Mouse (Mus musculus): ENCODE measurements at regions not wholly inside any gene's neighbourhood (a gene's known extent, or its start where the extent isn't known, plus 50 kb on each side); places are given as distances from the start of the nearest gene placed in this dataset.

DNA sequence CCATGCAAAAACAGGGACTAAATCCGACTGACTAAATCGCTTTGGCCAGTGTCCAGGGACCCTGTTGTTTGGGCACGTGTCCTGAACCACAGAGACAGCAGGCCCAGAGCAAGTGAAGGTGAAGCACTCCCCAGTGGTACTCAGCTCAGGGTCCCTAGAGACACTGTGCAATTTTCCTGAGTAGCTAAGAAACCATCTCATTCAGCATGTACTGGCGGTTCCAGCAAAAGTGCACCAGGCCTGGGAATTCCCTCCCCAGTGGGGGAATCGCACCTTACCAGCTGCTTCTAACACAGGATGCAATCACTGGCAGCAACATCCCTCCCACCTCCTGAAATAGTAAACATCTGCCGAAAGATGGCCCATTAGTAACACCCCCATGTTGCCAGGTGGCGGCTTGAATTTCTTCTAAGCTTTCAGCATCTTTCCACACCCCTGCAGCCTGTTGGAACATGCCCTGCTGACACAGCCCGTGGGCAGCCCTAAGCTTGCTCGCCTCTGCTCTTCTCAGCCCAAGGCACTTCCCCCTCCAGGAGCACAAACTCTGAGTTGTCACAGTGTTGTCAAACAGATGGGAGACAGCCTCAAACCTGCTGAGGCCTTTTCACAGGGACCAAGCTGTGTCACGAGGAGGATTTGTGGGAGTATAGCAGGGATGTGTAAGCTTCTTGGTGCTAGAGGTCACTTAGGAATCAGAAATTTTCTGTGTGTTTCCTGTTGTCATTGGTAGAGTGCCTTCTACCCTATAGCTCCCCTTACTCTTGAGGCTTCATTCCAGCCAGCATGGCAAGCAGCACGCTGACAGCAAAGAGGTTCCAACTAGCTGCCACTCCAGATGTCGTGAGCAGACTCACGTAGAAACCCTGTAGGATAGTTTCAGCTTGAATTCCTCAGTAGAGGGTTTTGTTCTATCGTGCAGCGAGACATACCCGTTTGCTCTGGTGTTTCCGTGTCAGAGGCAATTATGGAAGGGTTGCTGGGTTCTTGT, 186.8 kb upstream of the Ntm start:
- ATAC-seq, result no peak
- 53% methylated on average over 17 of the region's 17 CpGs for WGBS
- H3K4me3 ChIP-seq (ENCODE audit: low read depth, low read length), result no peak overlapping the region
- no peaks in the 10 kb centered on the region for H3K9me3 ChIP-seq (replicated peaks; ENCODE audit: control insufficient read depth, low read length, poor library complexity, severe bottlenecking)
- no peak overlapping the region for H3K27ac ChIP-seq (ENCODE audit: low read length)
- H3K4me1 ChIP-seq (ENCODE audit: control insufficient read depth, insufficient read depth, low read length), result peaks cover 3% of the 10 kb centered on the region; the same call in 1 of the 2 replicates
- no peaks in the 10 kb centered on the region for H3K36me3 ChIP-seq (ENCODE audit: control insufficient read depth, insufficient read depth, low read length)
- no peaks in the 10 kb centered on the region for H3K27me3 ChIP-seq (ENCODE audit: control insufficient read depth, insufficient read depth, low read depth, low read length)
- no peak overlapping the region for H3K9ac ChIP-seq (ENCODE audit: low read depth, low read length)
- H3K4me2 ChIP-seq (ENCODE audit: low read length), result no peak overlapping the region

GRCm38 (mm10) chr9:30151173-30151572, 188.2 kb upstream of the Ntm start:
- 97% methylated on average over 1 of the region's 1 CpGs for WGBS
- Histone ChIP-seq H3K36me3 (ENCODE audit: control insufficient read depth, insufficient read depth, low read length) (no peaks in the 10 kb centered on the region), H3K4me2 (ENCODE audit: low read length) (no peak overlapping the region)

GRCm38 (mm10) chr9:30166235-30166752, 203.4 kb upstream of the Ntm start:
- H3K4me1 ChIP-seq (ENCODE audit: control insufficient read depth, insufficient read depth, low read length), result peaks cover 7% of the 10 kb centered on the region; the same call in 1 of the 2 replicates
- no peak overlapping the region for H3K4me3 ChIP-seq (ENCODE audit: low read depth, low read length)
- no peaks in the 10 kb centered on the region for H3K27me3 ChIP-seq (ENCODE audit: control insufficient read depth, insufficient read depth, low read depth, low read length)
- H3K9me3 ChIP-seq (replicated peaks; ENCODE audit: control insufficient read depth, low read length, poor library complexity, severe bottlenecking), result no peaks in the 10 kb centered on the region
- 88% methylated on average over 13 of the region's 13 CpGs for WGBS
- no peak overlapping the region for H3K9ac ChIP-seq (ENCODE audit: low read depth, low read length)
- no peak overlapping the region for H3K4me2 ChIP-seq (ENCODE audit: low read length)
- no peak overlapping the region for H3K27ac ChIP-seq (ENCODE audit: low read length)
- no peak for ATAC-seq
- H3K36me3 ChIP-seq (ENCODE audit: control insufficient read depth, insufficient read depth, low read length), result no peaks in the 10 kb centered on the region

More at GRCm38 (mm10) chr9:30151173-30151572, 188.2 kb upstream of the Ntm start:
- ATAC-seq, result no peak
- peaks cover 3% of the 10 kb centered on the region; the same call in 1 of the 2 replicates for H3K4me1 ChIP-seq (ENCODE audit: control insufficient read depth, insufficient read depth, low read length)
- no peak overlapping the region for H3K4me3 ChIP-seq (ENCODE audit: low read depth, low read length)
- H3K9ac ChIP-seq (ENCODE audit: low read depth, low read length), result no peak overlapping the region
- no peaks in the 10 kb centered on the region for H3K27me3 ChIP-seq (ENCODE audit: control insufficient read depth, insufficient read depth, low read depth, low read length)
- no peak overlapping the region for H3K27ac ChIP-seq (ENCODE audit: low read length)
- H3K9me3 ChIP-seq (replicated peaks; ENCODE audit: control insufficient read depth, low read length, poor library complexity, severe bottlenecking), result no peaks in the 10 kb centered on the region

GRCm38 (mm10) chr9:30167223-30167622, 204.3 kb upstream of the Ntm start:
- H3K4me1 ChIP-seq (ENCODE audit: control insufficient read depth, insufficient read depth, low read length), result peaks cover 7% of the 10 kb centered on the region; the same call in 1 of the 2 replicates
- H3K36me3 ChIP-seq (ENCODE audit: control insufficient read depth, insufficient read depth, low read length), result no peaks in the 10 kb centered on the region
- H3K9ac ChIP-seq (ENCODE audit: low read depth, low read length), result no peak overlapping the region
- 11% methylated on average over 7 of the region's 7 CpGs for WGBS
- H3K9me3 ChIP-seq (replicated peaks; ENCODE audit: control insufficient read depth, low read length, poor library complexity, severe bottlenecking), result no peaks in the 10 kb centered on the region
- ATAC-seq, result no peak
- no peak overlapping the region for H3K4me3 ChIP-seq (ENCODE audit: low read depth, low read length)
- H3K27ac ChIP-seq (ENCODE audit: low read length), result no peak overlapping the region
- H3K27me3 ChIP-seq (ENCODE audit: control insufficient read depth, insufficient read depth, low read depth, low read length), result no peaks in the 10 kb centered on the region
- H3K4me2 ChIP-seq (ENCODE audit: low read length), result no peak overlapping the region

- no peaks in the 10 kb centered on the region; the same call in 1 of the 2 replicates for H3K4me1 ChIP-seq (ENCODE audit: control insufficient read depth, insufficient read depth, low read length)
- H3K36me3 ChIP-seq (ENCODE audit: control insufficient read depth, insufficient read depth, low read length), result no peaks in the 10 kb centered on the region
- no peak for ATAC-seq
- H3K27ac ChIP-seq (ENCODE audit: low read length), result no peak overlapping the region
- H3K4me2 ChIP-seq (ENCODE audit: low read length), result no peak overlapping the region
- 89% methylated on average over 6 of the region's 6 CpGs for WGBS
- H3K27me3 ChIP-seq (ENCODE audit: control insufficient read depth, insufficient read depth, low read depth, low read length), result no peaks in the 10 kb centered on the region
- H3K9ac ChIP-seq (ENCODE audit: low read depth, low read length), result no peak overlapping the region
- no peaks in the 10 kb centered on the region for H3K9me3 ChIP-seq (replicated peaks; ENCODE audit: control insufficient read depth, low read length, poor library complexity, severe bottlenecking)
- no peak overlapping the region for H3K4me3 ChIP-seq (ENCODE audit: low read depth, low read length)
These were observed 211.7 kb upstream of the Ntm start for GRCm38 (mm10) chr9:30174646-30175045.

GRCm38 (mm10) chr9:30175376-30175775, 212.4 kb upstream of the Ntm start:
- no peak overlapping the region for H3K9ac ChIP-seq (ENCODE audit: low read depth, low read length)
- H3K36me3 ChIP-seq (ENCODE audit: control insufficient read depth, insufficient read depth, low read length), result no peaks in the 10 kb centered on the region
- 72% methylated on average over 3 of the region's 3 CpGs for WGBS
- H3K4me3 ChIP-seq (ENCODE audit: low read depth, low read length), result no peak overlapping the region
- H3K4me2 ChIP-seq (ENCODE audit: low read length), result no peak overlapping the region
- no peaks in the 10 kb centered on the region for H3K27me3 ChIP-seq (ENCODE audit: control insufficient read depth, insufficient read depth, low read depth, low read length)
- H3K27ac ChIP-seq (ENCODE audit: low read length), result no peak overlapping the region
- no peaks in the 10 kb centered on the region; the same call in 1 of the 2 replicates for H3K4me1 ChIP-seq (ENCODE audit: control insufficient read depth, insufficient read depth, low read length)
- ATAC-seq, result no peak
- H3K9me3 ChIP-seq (replicated peaks; ENCODE audit: control insufficient read depth, low read length, poor library complexity, severe bottlenecking), result no peaks in the 10 kb centered on the region

- 0 out of 2 replicates have a peak overlapping the region, but pooled peaks have one; percentile 7 for H3K9ac ChIP-seq (ENCODE audit: low read depth, low read length)
- peaks cover 9% of the 10 kb centered on the region for H3K4me1 ChIP-seq (ENCODE audit: control insufficient read depth, insufficient read depth, low read length)
- ATAC-seq, result no peak
- no peak overlapping the region for H3K4me2 ChIP-seq (ENCODE audit: low read length)
- H3K27me3 ChIP-seq (ENCODE audit: control insufficient read depth, insufficient read depth, low read depth, low read length), result no peaks in the 10 kb centered on the region
- H3K9me3 ChIP-seq (replicated peaks; ENCODE audit: control insufficient read depth, low read length, poor library complexity, severe bottlenecking), result no peaks in the 10 kb centered on the region
- no peak overlapping the region for H3K4me3 ChIP-seq (ENCODE audit: low read depth, low read length)
- peak overlapping the region; percentile 11; the same call in 1 of the 2 replicates for H3K27ac ChIP-seq (ENCODE audit: low read length)
- WGBS, result 58% methylated on average over 11 of the region's 11 CpGs
- H3K36me3 ChIP-seq (ENCODE audit: control insufficient read depth, insufficient read depth, low read length), result no peaks in the 10 kb centered on the region
These were observed 220.5 kb upstream of the Ntm start for GRCm38 (mm10) chr9:30183409-30183808.

DNA sequence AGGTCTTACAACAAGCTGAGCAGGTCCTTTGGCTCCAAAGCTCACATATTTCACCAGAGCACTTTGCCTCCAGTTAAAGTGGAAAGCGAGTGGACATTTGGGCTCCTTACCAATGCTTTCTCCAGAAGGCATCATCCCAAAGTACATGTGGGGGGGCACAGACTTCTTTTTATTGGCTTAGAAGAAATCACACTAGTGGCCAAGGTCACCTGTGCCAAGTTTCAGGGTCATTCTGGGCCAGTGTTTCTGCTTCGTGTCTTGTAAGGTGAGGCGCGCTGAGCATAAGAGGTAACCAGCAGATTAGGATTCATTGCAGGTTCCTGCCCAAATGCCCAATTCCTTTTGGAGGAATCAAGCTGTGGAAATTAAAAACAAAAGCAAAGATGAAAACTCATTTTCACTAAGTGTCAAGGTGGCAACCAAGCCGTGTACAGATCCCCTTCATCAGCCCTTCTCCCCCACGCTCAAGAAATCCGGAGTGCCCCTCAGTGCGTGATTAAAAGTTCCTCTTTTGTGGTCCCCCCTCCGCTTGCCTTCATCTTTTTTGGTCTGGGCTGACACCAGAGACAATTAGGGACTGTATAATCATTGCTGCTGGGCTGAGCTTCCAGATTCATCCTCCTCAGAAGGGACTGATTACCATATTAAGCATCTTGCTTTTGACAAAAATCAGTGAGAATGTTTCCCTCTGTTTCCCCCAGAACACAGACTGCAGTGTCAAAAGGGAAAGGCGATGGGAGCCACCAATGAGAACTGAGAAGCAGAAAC, 222.2 kb upstream of the Ntm start:
- 55% methylated on average over 10 of the region's 10 CpGs for WGBS
- Histone ChIP-seq H3K9me3 (replicated peaks; ENCODE audit: control insufficient read depth, low read length, poor library complexity, severe bottlenecking) (no peaks in the 10 kb centered on the region), H3K4me3 (ENCODE audit: low read depth, low read length) (no peak overlapping the region), H3K36me3 (ENCODE audit: control insufficient read depth, insufficient read depth, low read length) (no peaks in the 10 kb centered on the region), H3K27ac (ENCODE audit: low read length) (no peak overlapping the region), H3K4me1 (ENCODE audit: control insufficient read depth, insufficient read depth, low read length) (peaks cover 9% of the 10 kb centered on the region), H3K9ac (ENCODE audit: low read depth, low read length) (no peak overlapping the region), H3K4me2 (ENCODE audit: low read length) (no peak overlapping the region), H3K27me3 (ENCODE audit: control insufficient read depth, insufficient read depth, low read depth, low read length) (no peaks in the 10 kb centered on the region)
- no peak for ATAC-seq

Data from midbrain, embryonic 16.5 days (tissue).